Mouse (Mus musculus) embryonic facial prominence, embryonic 10.5 days (tissue): ENCODE data around the gene Otud7a. TPM values are rescaled to one million over a fixed set of nuclear protein-coding genes. Genes with fewer than 3 reads are reported as not detected.

Source experiments
- DNase-seq: peaks from one replicate; pipeline ENCODE4 v3.0.0-alpha.2; 2017; ENCODE audit warnings: low spot score
- H3K27ac ChIP-seq: fragments of 300-500 bp; sonication (generic); replicated peaks from 2 replicates; pipeline ENCODE4 v1.5.1; 2016; ENCODE audit warnings: mild to moderate bottlenecking
- H3K27me3 ChIP-seq: fragments of 300-500 bp; sonication (generic); replicated peaks from 2 replicates; pipeline ENCODE4 v1.6.1; 2016; ENCODE audit warnings: low read depth, mild to moderate bottlenecking; ENCODE audit not compliant: poor library complexity, severe bottlenecking
- H3K36me3 ChIP-seq: fragments of 300-500 bp; sonication (generic); replicated peaks from 2 replicates; pipeline ENCODE4 v1.6.1; 2016; ENCODE audit warnings: mild to moderate bottlenecking, moderate library complexity
- H3K4me1 ChIP-seq: fragments of 300-500 bp; sonication (generic); 2 replicates; pipeline ENCODE4 v1.6.1; 2016
- H3K4me3 ChIP-seq: fragments of 300-500 bp; sonication (generic); 2 replicates; pipeline ENCODE4 v1.5.1; 2016; ENCODE audit warnings: mild to moderate bottlenecking, moderate library complexity
- H3K9me3 ChIP-seq: fragments of 300-500 bp; sonication (generic); 2 replicates; pipeline ENCODE4 v1.6.1; 2016; ENCODE audit warnings: mild to moderate bottlenecking
- WGBS: fragments of 180-500 bp; shearing (Covaris S2); methylation state at CpG from one replicate; pipeline ENCODE4 v1.1.7; 2016; 5-methylcytosine and 5-hydroxymethylcytosine counted together
- polyA plus RNA-seq: library from polyadenylated mRNA; unstranded; fragments of >200 nt; fragmentation: Nextera tagmentation; extraction: Ambion mirVana; gene quantifications from 2 replicates; pipeline ENCODE4 v1.2.1, GENCODE M21; 2016

Gene Otud7a
- polyA plus RNA-seq, 1 experiment from 2014 or later = 0.42 TPM

- Histone ChIP-seq H3K4me1 (no peaks in the 10 kb centered on the region), H3K36me3 (no peaks in the 10 kb centered on the region), H3K4me3 (no peak overlapping the region), H3K9me3 (no peaks in the 10 kb centered on the region), H3K27ac (no peak overlapping the region), H3K27me3 (no peaks in the 10 kb centered on the region)
- peak; percentile 15 for DNase-seq
- WGBS = 52% methylated on average over 1 of the region's 1 CpGs
Observed at GRCm38 (mm10) chr7:63509825-63510224, 65.3 kb downstream of the Otud7a start.

- Histone ChIP-seq H3K27me3 (no peaks in the 10 kb centered on the region), H3K9me3 (no peaks in the 10 kb centered on the region), H3K27ac (no peak overlapping the region), H3K4me1 (no peaks in the 10 kb centered on the region), H3K4me3 (no peak overlapping the region), H3K36me3 (no peaks in the 10 kb centered on the region)
- no peak for DNase-seq
Observed at GRCm38 (mm10) chr7:63511458-63511857, 66.9 kb downstream of the Otud7a start.

- WGBS = 79% methylated on average over 2 of the region's 2 CpGs
- DNase-seq = no peak
- Histone ChIP-seq H3K36me3 (no peaks in the 10 kb centered on the region), H3K27ac (no peak overlapping the region), H3K27me3 (no peaks in the 10 kb centered on the region), H3K4me1 (no peaks in the 10 kb centered on the region), H3K4me3 (no peak overlapping the region), H3K9me3 (no peaks in the 10 kb centered on the region)
Observed at GRCm38 (mm10) chr7:63512561-63512960, 68.0 kb downstream of the Otud7a start.

GRCm38 (mm10) chr7:63516141-63516895, 71.8 kb downstream of the Otud7a start:
- Histone ChIP-seq H3K27ac (no peak overlapping the region), H3K27me3 (no peaks in the 10 kb centered on the region), H3K36me3 (no peaks in the 10 kb centered on the region), H3K4me3 (no peak overlapping the region), H3K9me3 (no peaks in the 10 kb centered on the region), H3K4me1 (no peaks in the 10 kb centered on the region)
- WGBS = 88% methylated on average over 5 of the region's 5 CpGs
- DNase-seq = no peak

GRCm38 (mm10) chr7:63520299-63520698, 75.7 kb downstream of the Otud7a start:
- Histone ChIP-seq H3K9me3 (no peaks in the 10 kb centered on the region), H3K36me3 (no peaks in the 10 kb centered on the region), H3K4me1 (no peaks in the 10 kb centered on the region), H3K27ac (no peak overlapping the region), H3K4me3 (no peak overlapping the region), H3K27me3 (no peaks in the 10 kb centered on the region)
- DNase-seq = no peak
- 87% methylated on average over 1 of the region's 1 CpGs for WGBS

GRCm38 (mm10) chr7:63522403-63522802, 77.9 kb downstream of the Otud7a start:
- no peaks in the 10 kb centered on the region for H3K9me3 ChIP-seq
- 73% methylated on average over 3 of the region's 3 CpGs for WGBS
- H3K27me3 ChIP-seq = no peaks in the 10 kb centered on the region
- H3K27ac ChIP-seq = no peak overlapping the region
- H3K4me1 ChIP-seq = no peaks in the 10 kb centered on the region
- no peak for DNase-seq
- no peaks in the 10 kb centered on the region for H3K36me3 ChIP-seq
- no peak overlapping the region for H3K4me3 ChIP-seq

GRCm38 (mm10) chr7:63523051-63523450, 78.5 kb downstream of the Otud7a start:
- H3K4me3 ChIP-seq = no peak overlapping the region
- no peaks in the 10 kb centered on the region for H3K27me3 ChIP-seq
- H3K27ac ChIP-seq = no peak overlapping the region
- H3K4me1 ChIP-seq = no peaks in the 10 kb centered on the region
- H3K36me3 ChIP-seq = no peaks in the 10 kb centered on the region
- WGBS = 90% methylated on average over 3 of the region's 3 CpGs
- DNase-seq = no peak
- H3K9me3 ChIP-seq = no peaks in the 10 kb centered on the region

- Histone ChIP-seq H3K27ac (no peak overlapping the region), H3K9me3 (no peaks in the 10 kb centered on the region), H3K27me3 (no peaks in the 10 kb centered on the region), H3K4me1 (no peaks in the 10 kb centered on the region), H3K4me3 (no peak overlapping the region), H3K36me3 (no peaks in the 10 kb centered on the region)
- 90% methylated on average over 4 of the region's 4 CpGs for WGBS
- no peak for DNase-seq
Observed at GRCm38 (mm10) chr7:63540293-63540692, 95.7 kb downstream of the Otud7a start.

- Histone ChIP-seq H3K4me1 (no peaks in the 10 kb centered on the region), H3K9me3 (no peaks in the 10 kb centered on the region), H3K36me3 (no peaks in the 10 kb centered on the region), H3K4me3 (no peak overlapping the region), H3K27ac (no peak overlapping the region), H3K27me3 (no peaks in the 10 kb centered on the region)
- 76% methylated on average over 1 of the region's 1 CpGs for WGBS
- no peak for DNase-seq
Observed at GRCm38 (mm10) chr7:63554457-63554856, 109.9 kb downstream of the Otud7a start.

GRCm38 (mm10) chr7:63556324-63556723, 111.8 kb downstream of the Otud7a start:
- H3K27me3 ChIP-seq = no peaks in the 10 kb centered on the region
- no peak for DNase-seq
- H3K4me1 ChIP-seq = no peaks in the 10 kb centered on the region
- H3K36me3 ChIP-seq = no peaks in the 10 kb centered on the region
- WGBS = 73% methylated on average over 5 of the region's 5 CpGs
- H3K27ac ChIP-seq = no peak overlapping the region
- no peaks in the 10 kb centered on the region for H3K9me3 ChIP-seq
- H3K4me3 ChIP-seq = no peak overlapping the region

GRCm38 (mm10) chr7:63558918-63559317, 114.4 kb downstream of the Otud7a start:
- no peaks in the 10 kb centered on the region for H3K36me3 ChIP-seq
- no peaks in the 10 kb centered on the region for H3K27me3 ChIP-seq
- WGBS = 82% methylated on average over 3 of the region's 3 CpGs
- no peak for DNase-seq
- H3K9me3 ChIP-seq = no peaks in the 10 kb centered on the region
- H3K4me3 ChIP-seq = no peak overlapping the region
- no peaks in the 10 kb centered on the region for H3K4me1 ChIP-seq
- no peak overlapping the region for H3K27ac ChIP-seq

GRCm38 (mm10) chr7:63559679-63560078, 115.1 kb downstream of the Otud7a start:
- no peaks in the 10 kb centered on the region for H3K36me3 ChIP-seq
- H3K27ac ChIP-seq = no peak overlapping the region
- no peaks in the 10 kb centered on the region for H3K4me1 ChIP-seq
- H3K9me3 ChIP-seq = no peaks in the 10 kb centered on the region
- H3K27me3 ChIP-seq = no peaks in the 10 kb centered on the region
- 52% methylated on average over 1 of the region's 1 CpGs for WGBS
- H3K4me3 ChIP-seq = no peak overlapping the region
- no peak for DNase-seq

GRCm38 (mm10) chr7:63583310-63583709, 138.8 kb downstream of the Otud7a start:
- no peak for DNase-seq
- 84% methylated on average over 2 of the region's 2 CpGs for WGBS
- Histone ChIP-seq H3K36me3 (no peaks in the 10 kb centered on the region), H3K9me3 (no peaks in the 10 kb centered on the region), H3K4me1 (no peaks in the 10 kb centered on the region), H3K4me3 (no peak overlapping the region), H3K27me3 (no peaks in the 10 kb centered on the region), H3K27ac (no peak overlapping the region)
